Mouse (Mus musculus) lung, postnatal 14 days (tissue): ENCODE data around the gene Cdh23.

Experiments
- DNase-seq: peaks from one replicate; pipeline ENCODE4 v3.0.0; 2021

Cdh23 gene

GRCm38 (mm10) chr10:60571491-60571890 lies 124.8 kb downstream of the Cdh23 start:
- DNase-seq: no peak

- DNase-seq: peak; percentile 3
These were observed 129.8 kb downstream of the Cdh23 start for GRCm38 (mm10) chr10:60566369-60567037.

DNA sequence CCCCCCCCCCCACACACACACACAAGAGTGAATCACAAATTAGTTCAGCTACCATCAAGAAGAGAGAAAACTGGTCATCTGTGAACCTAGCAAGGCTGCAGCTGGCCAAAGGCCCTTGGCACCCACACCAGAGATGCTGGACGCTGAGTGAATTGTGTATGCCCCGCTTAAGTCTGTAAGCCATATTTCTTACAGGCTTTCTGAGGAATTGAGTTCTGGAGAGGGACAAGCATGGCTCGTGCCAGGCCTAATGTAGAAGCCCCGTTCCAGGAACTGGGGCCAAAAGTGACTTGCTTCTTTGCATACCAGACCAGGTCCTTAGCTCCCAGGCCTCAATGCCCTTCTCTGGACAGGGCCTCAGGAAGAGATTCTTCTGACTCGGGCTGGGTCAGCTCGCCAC lies 132.2 kb downstream of the Cdh23 start:
- DNase-seq: no peak

- no peak for DNase-seq
These were observed 133.3 kb downstream of the Cdh23 start for GRCm38 (mm10) chr10:60562946-60563345.

GRCm38 (mm10) chr10:60558491-60558927 lies 137.8 kb downstream of the Cdh23 start:
- DNase-seq: peak; percentile 28

DNA sequence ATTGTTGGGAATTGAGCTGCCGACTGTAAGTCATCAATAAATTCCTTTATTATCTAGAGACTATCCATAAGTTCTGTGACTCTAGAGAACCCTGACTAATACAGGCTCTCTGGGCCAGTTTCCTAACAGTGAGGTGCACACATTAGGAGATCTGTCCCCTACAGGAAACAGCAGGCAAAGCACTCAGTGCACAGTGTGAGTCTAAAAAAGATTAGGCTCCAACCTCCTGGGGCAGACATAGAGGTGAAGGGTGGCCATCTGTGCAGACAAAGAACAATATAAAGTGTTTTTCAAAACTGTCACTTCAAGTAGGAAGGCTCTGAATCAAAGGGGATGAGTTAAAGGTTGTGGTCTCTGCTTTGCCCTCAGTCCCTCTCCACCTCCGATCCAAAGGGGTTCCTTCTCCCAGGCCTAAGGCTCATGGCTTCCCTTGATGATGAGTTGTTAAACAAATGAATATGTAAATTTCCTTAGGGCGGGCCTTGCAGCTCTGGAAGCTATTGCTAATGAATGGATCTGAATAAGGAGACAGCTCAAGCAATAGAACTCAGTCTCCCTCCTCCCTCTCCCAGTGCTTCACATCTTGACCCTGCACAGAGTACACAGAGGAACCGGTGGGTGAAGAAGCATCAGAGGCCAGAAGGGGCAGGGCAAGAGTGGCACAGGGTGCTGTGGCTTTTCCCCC lies 143.2 kb downstream of the Cdh23 start:
- no peak for DNase-seq

- DNase-seq: no peak
These were observed 157.0 kb downstream of the Cdh23 start for GRCm38 (mm10) chr10:60539164-60539914.

DNA sequence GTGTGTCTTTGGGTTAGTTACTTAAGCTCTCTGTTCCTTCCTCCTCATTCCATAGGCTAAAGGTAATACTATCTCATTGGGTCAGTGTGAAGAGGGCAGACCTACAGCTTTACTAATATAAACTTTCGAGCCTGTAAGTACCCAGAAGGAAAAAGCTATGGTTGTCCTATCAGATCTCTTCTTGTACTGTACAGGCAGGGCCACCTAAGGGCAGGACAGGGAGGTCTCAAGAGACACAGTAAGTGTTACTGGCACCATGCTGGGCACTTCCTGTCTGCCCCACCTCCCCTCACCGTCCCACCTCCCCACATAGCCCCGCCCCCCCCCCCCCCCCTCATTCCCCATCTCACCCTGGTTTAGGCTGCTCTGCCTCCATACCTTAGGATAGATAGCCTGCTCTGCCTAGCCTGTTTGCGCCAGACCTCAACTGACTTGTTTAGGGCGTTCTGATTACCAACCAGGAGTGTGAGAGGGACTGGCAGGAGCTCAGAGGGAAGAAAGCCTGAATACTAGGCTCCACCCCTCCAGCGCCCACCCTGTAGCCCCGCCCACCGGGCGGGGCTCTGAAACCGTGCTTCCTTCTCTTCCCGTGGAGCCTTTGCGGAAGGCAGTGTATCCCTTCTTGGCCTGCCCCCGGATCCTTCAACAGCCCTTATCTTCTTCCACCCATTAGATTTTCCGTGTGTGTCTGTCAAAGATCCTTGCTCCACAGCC lies 160.0 kb downstream of the Cdh23 start:
- peak; percentile 28 for DNase-seq

GRCm38 (mm10) chr10:60532502-60532901 lies 163.8 kb downstream of the Cdh23 start:
- DNase-seq: no peak

DNA sequence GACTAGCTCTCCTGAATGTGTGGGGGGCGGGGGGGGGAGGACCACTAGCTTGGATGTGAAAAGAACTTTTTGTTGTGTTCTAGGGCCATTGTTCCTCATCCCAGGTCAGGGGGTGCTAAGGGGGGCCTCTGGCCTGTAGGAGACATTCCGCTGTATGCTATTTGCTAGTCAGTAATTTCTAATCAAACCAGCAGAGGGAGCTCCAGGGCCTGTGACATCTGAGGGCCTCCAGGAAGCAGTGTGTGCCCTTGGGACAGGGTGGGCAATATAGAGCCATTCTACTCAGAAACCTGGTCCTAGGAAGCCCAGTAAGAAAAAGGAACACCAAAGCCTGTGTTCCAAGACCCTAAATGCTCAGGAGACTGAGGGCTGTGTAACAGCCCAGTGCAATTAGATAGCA lies 164.9 kb downstream of the Cdh23 start:
- DNase-seq: peak; percentile 76

DNA sequence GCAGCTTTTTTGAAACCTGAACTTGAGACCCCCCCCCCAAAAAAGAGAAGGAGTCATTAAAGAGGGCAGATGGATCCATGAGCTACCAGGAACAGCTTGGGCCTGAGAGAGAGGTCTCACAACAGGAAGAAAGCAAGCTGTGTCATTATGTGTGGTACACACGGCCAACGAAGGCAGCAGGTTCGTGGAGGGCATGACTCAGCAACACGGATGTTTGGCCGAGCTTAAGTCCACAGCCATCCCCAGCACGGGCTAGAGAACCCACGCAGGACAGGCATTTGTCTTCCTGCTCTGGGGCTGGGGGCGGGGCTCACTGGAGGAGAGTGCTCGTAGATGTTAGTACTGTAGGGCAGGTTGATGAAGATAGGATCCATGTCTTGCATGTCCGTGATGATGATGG lies 165.7 kb downstream of the Cdh23 start:
- no peak for DNase-seq

GRCm38 (mm10) chr10:60527949-60528348 lies 168.3 kb downstream of the Cdh23 start:
- no peak for DNase-seq

GRCm38 (mm10) chr10:60525081-60525480 lies 171.2 kb downstream of the Cdh23 start:
- no peak for DNase-seq

GRCm38 (mm10) chr10:60516286-60516685 lies 180.0 kb downstream of the Cdh23 start:
- no peak for DNase-seq

GRCm38 (mm10) chr10:60498538-60498937 lies 197.8 kb downstream of the Cdh23 start:
- no peak for DNase-seq

- no peak for DNase-seq
These were observed 201.2 kb downstream of the Cdh23 start for GRCm38 (mm10) chr10:60495070-60495469.

GRCm38 (mm10) chr10:60491538-60491937 lies 204.8 kb downstream of the Cdh23 start:
- no peak for DNase-seq

- no peak for DNase-seq
These were observed 214.9 kb downstream of the Cdh23 start for GRCm38 (mm10) chr10:60481381-60481780.

GRCm38 (mm10) chr10:60474549-60474948 lies 221.7 kb downstream of the Cdh23 start:
- DNase-seq: no peak

- DNase-seq: no peak
These were observed 222.4 kb downstream of the Cdh23 start for GRCm38 (mm10) chr10:60473782-60474322.

- no peak for DNase-seq
These were observed 228.5 kb downstream of the Cdh23 start for GRCm38 (mm10) chr10:60467752-60468151.

DNA sequence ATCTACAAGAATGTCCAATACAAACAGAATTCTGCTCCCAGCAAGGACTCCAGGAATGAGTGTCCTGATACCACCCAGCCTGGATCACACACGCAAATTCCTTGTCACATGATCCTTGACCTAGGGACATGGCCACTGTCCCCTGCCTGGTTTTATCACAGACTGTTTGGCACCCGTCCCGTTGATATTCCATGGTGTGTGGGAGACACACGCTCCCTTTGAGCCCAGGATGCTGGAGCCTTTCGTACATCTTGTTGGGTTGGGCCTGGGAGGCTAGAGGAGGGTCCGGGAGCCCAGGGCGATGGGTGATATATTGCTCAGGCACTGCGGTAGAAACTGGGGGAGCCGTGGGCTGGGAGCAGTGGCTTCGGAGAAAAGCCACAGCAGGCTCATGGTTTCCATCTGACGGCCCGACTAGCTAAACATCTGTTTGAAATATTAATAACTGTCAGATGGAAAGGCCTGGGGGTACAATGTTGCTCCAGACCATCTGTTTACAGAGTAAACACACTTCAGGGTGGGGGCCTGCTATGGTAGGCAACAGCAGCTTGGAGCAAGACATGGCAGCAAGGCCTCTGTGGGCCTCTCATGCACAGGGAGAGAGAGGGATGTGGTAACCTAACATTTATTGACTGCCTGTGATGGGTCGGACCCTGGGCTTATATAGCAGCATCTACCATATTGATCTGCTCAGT lies 232.2 kb downstream of the Cdh23 start:
- no peak for DNase-seq
